Mouse (Mus musculus): ENCODE data around the gene Spata5. TPM values are rescaled to one million over a fixed set of nuclear protein-coding genes. Genes with fewer than 3 reads are reported as not detected.

Gene Spata5
- polyA plus RNA-seq, 1 experiment from 2014 or later: 36.1 TPM

DNA sequence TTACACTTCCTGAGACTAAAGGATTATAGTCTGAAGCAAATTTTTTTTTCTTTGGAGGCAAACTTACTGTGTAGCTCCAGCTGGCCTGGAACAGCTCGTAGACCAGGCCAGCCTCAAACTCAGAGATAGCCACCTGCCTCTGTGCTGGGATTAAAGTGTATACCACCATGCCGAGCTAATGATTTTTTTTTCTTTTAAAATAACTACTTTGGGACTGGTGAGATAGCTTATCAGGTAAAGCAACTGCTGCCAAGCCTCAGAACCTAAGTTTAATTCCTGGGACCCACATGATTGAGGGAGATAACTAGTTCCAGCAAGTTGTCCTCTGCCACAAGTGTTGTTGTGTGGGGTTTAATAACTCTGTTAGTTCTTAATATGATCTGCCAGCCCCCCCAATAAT lies 139.6 kb downstream of the Spata5 start:
- no peak overlapping the region for H3K4me2 ChIP-seq
- H3K9ac ChIP-seq: no peak overlapping the region
- H3K4me1 ChIP-seq: peaks cover 9% of the 10 kb centered on the region
- H3K9me3 ChIP-seq: no peaks in the 10 kb centered on the region
- ATAC-seq (ENCODE audit: insufficient number of reproducible peaks, low FRiP score, low TSS enrichment, low read depth): no peak
- no peak overlapping the region for H3K4me3 ChIP-seq
- H3K27me3 ChIP-seq: no peaks in the 10 kb centered on the region
- 75% methylated on average over 2 of the region's 2 CpGs for WGBS
- H3K27ac ChIP-seq: no peak overlapping the region
- no peaks in the 10 kb centered on the region for H3K36me3 ChIP-seq

DNA sequence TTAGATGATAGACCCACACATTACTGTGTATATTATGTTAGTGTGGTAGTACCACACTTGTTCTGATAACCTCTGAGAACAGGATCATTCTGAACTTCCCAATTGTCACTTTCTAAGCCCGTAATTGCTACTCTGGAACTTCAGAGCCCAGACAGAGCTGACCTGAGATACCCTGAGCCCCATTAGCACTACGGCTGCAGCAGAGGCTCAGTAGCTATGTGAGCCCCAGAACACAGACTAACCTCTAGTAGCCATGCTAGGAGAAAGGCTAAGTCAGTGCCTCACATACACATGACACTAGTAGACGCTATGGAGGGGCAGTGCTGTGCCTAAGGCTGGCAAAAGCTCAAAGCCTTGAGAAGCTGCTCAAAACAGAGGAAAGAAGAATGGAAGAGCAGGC lies 141.8 kb downstream of the Spata5 start:
- Histone ChIP-seq H3K9ac (no peak overlapping the region), H3K4me3 (no peak overlapping the region), H3K9me3 (no peaks in the 10 kb centered on the region), H3K36me3 (no peaks in the 10 kb centered on the region), H3K4me2 (no peak overlapping the region), H3K4me1 (peaks cover 3% of the 10 kb centered on the region; the same call in 1 of the 2 replicates), H3K27me3 (no peaks in the 10 kb centered on the region), H3K27ac (no peak overlapping the region)
- ATAC-seq (ENCODE audit: insufficient number of reproducible peaks, low FRiP score, low TSS enrichment, low read depth): no peak
- 85% methylated on average over 3 of the region's 3 CpGs for WGBS

DNA sequence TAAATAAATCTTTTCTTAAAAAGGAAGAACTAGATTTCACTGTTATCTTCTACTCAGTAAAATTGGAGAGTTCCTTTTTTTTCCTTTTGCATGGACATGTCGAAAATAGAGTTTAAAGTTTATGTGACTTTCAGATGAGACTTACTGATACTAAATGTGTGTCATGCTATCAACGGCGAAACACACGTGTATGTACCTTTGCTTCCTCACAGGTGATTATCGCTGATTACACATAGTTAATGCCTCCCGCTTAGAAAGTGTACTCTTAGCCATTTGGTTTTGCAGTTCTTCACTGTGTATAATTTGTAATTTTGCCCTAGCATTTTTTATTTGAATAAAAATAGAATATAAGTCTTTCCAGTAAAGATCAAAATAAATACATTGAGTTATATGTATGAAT lies 146.4 kb downstream of the Spata5 start:
- Histone ChIP-seq H3K36me3 (no peaks in the 10 kb centered on the region), H3K4me3 (no peak overlapping the region), H3K4me1 (peaks cover 8% of the 10 kb centered on the region; the same call in 1 of the 2 replicates), H3K27ac (no peak overlapping the region), H3K9ac (no peak overlapping the region), H3K27me3 (no peaks in the 10 kb centered on the region), H3K4me2 (no peak overlapping the region), H3K9me3 (no peaks in the 10 kb centered on the region)
- ATAC-seq (ENCODE audit: insufficient number of reproducible peaks, low FRiP score, low TSS enrichment, low read depth): no peak
- WGBS: 92% methylated on average over 6 of the region's 6 CpGs

DNA sequence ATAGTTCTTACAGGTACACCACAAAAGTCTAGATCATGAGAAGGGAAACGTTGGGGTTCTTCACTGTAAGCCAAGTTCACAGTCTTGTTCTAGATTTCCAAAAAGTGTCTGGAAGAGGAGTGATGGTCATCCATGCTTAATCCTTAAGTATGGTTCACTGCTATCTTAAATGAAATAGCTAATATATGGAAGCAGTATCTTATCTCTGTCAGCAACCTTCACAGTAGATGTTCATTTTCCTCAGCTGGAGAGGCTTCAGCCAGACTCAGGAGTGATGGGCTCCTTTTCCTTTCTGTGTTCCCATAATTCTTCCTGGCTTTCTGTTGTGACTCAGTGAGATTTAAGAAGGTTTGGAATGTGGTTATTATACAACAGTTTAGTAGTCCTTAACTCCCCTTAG lies 147.8 kb downstream of the Spata5 start:
- 83% methylated on average over 1 of the region's 1 CpGs for WGBS
- Histone ChIP-seq H3K9me3 (no peaks in the 10 kb centered on the region), H3K4me3 (no peak overlapping the region), H3K4me1 (peaks cover 12% of the 10 kb centered on the region; the same call in 1 of the 2 replicates), H3K36me3 (no peaks in the 10 kb centered on the region), H3K4me2 (no peak overlapping the region), H3K9ac (no peak overlapping the region), H3K27me3 (no peaks in the 10 kb centered on the region), H3K27ac (no peak overlapping the region)
- no peak for ATAC-seq (ENCODE audit: insufficient number of reproducible peaks, low FRiP score, low TSS enrichment, low read depth)

DNA sequence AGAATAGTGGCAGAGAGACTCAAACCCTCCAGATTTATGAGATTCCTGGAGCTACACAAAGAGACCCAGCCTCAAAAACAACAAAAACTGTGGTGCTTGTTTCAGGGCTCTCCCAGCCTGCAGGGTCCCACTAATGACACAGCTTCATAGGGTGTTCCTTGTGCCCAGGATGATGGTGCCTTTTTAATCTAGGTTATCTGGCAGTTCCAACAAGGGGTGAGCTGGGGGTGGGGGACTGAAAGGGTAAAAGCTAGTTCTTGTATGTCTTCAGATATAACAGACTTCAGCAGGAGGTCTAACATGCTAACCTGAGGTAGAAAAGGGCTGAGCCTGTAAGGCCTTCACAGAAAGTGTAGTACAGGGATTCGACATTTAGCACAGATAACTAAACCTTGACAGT lies 149.1 kb downstream of the Spata5 start:
- Histone ChIP-seq H3K27me3 (no peaks in the 10 kb centered on the region), H3K4me3 (no peak overlapping the region), H3K9ac (no peak overlapping the region), H3K4me1 (peaks cover 12% of the 10 kb centered on the region; the same call in 1 of the 2 replicates), H3K27ac (no peak overlapping the region), H3K4me2 (no peak overlapping the region), H3K9me3 (no peaks in the 10 kb centered on the region), H3K36me3 (no peaks in the 10 kb centered on the region)
- ATAC-seq (ENCODE audit: insufficient number of reproducible peaks, low FRiP score, low TSS enrichment, low read depth): no peak
- WGBS: 80% methylated on average over 1 of the region's 1 CpGs

DNA sequence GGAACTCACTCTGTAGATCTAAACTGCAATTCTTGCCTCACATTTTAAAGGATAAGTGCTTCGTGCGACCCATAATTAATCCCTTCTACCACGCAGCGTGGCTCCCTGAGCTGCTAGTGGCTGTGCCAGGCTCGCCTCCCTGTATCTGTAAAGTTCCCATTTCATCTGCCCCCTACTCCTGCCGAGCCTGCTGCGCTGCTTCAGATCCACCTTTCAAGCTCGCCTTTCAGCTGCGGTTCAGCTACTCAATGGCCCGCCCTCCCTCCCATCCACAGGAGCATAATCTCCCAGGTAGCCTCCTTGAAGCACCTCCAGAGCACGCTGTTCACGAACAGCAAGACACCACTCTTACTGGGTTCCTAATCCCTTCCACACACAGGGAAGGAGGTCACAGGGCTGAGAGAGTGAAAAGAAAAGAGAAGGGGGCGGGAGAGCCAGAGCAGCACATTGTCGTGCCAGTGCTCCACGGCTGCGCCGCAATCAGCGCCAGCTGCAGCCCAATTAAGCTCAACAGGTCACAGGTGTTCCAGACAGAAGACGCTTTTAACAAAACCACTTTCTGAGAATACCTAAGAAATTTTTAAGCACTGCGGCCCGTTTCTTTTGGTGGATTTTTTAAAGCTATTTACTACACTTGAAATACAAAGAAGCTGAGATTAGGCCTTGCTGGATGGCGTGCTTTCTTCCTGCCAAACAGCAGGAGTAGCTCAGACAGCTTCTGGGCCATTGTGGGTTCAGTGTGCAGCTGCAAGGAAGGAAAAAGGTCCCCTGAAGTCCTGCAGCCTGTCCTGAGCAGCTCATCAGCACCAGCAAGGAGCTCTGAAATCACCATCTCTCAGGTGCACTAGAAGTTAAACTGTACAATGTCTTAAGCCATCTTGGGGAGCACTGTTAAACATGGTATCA lies 150.2 kb downstream of the Spata5 start:
- peaks cover 12% of the 10 kb centered on the region; the same call in 1 of the 2 replicates for H3K4me1 ChIP-seq
- 30% methylated on average over 22 of the region's 22 CpGs for WGBS
- no peak for ATAC-seq (ENCODE audit: insufficient number of reproducible peaks, low FRiP score, low TSS enrichment, low read depth)
- H3K9me3 ChIP-seq: no peaks in the 10 kb centered on the region
- H3K4me3 ChIP-seq: no peak overlapping the region
- H3K9ac ChIP-seq: no peak overlapping the region
- H3K27me3 ChIP-seq: no peaks in the 10 kb centered on the region
- no peaks in the 10 kb centered on the region for H3K36me3 ChIP-seq
- H3K27ac ChIP-seq: peak overlapping the region; percentile 18; the same call in 1 of the 2 replicates
- no peak overlapping the region for H3K4me2 ChIP-seq

DNA sequence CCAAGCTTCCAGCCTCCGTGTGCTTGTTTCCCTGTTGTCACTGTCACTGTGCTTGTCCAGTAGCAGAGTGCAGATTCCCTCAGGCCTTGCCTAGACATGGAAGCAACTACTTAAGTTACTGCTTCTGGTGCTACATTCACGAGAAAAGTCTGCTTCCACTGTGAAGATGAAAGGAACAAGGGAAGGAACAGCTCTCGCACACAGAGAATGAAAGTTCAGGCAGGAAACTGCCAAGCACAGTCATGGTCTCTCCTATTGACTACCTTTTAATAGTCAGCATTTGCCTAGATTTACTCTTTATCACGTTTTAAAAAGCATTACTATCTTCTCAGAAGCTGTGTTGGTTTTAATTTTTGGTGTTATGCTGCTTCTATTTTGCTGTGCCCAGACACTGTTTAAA lies 151.9 kb downstream of the Spata5 start:
- Histone ChIP-seq H3K4me1 (peaks cover 12% of the 10 kb centered on the region; the same call in 1 of the 2 replicates), H3K9me3 (no peaks in the 10 kb centered on the region), H3K4me2 (no peak overlapping the region), H3K27ac (no peak overlapping the region), H3K4me3 (no peak overlapping the region), H3K36me3 (no peaks in the 10 kb centered on the region), H3K27me3 (no peaks in the 10 kb centered on the region), H3K9ac (no peak overlapping the region)
- ATAC-seq (ENCODE audit: insufficient number of reproducible peaks, low FRiP score, low TSS enrichment, low read depth): no peak
- WGBS: 35% methylated on average over 4 of the region's 4 CpGs

DNA sequence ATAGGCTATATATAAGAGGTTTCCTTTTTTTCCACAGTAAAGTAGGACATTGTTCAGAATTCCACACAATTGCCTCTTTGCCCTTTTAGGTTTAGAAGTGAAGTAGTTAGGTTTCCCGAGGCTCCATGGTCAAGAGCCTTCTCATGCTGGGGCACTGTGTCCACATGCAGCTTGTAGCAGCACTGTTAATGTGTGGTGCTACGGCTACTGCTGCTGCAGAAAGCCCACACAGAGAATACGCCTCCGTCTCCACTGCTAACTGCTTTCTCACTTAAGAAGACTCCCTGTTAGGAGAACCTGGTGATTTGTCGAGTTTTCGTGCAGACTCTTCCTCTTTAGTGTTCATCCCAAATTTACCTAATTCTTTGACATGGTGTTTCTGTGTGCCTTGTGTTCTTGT lies 152.4 kb downstream of the Spata5 start:
- WGBS: 84% methylated on average over 6 of the region's 6 CpGs
- H3K27me3 ChIP-seq: no peaks in the 10 kb centered on the region
- H3K9ac ChIP-seq: no peak overlapping the region
- no peaks in the 10 kb centered on the region for H3K36me3 ChIP-seq
- H3K4me3 ChIP-seq: no peak overlapping the region
- no peak overlapping the region for H3K4me2 ChIP-seq
- H3K4me1 ChIP-seq: peaks cover 12% of the 10 kb centered on the region; the same call in 1 of the 2 replicates
- no peaks in the 10 kb centered on the region for H3K9me3 ChIP-seq
- no peak for ATAC-seq (ENCODE audit: insufficient number of reproducible peaks, low FRiP score, low TSS enrichment, low read depth)
- H3K27ac ChIP-seq: no peak overlapping the region

DNA sequence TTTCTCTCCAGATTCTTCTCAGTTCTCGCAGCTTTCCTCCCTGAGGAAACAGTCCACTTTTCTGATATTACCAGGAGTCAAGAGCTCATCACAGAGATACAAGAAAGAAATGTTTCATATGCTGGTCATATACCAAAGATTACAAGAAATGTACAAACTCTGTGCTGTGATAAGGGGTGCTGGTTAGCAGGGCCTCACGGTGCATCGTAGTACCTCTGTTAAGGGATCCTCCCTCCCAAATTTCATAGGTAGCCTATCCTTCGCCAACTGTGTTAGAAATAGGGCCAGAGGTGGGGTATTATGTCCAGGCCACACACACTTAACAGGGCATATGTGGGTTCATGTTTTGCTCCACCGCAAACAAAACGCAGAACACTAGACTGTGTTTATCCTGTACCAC lies 157.1 kb downstream of the Spata5 start:
- no peak overlapping the region for H3K4me2 ChIP-seq
- no peak for ATAC-seq (ENCODE audit: insufficient number of reproducible peaks, low FRiP score, low TSS enrichment, low read depth)
- H3K9ac ChIP-seq: no peak overlapping the region
- no peaks in the 10 kb centered on the region for H3K27me3 ChIP-seq
- H3K36me3 ChIP-seq: peaks cover 14% of the 10 kb centered on the region
- no peak overlapping the region for H3K27ac ChIP-seq
- H3K4me3 ChIP-seq: no peak overlapping the region
- H3K9me3 ChIP-seq: no peaks in the 10 kb centered on the region
- H3K4me1 ChIP-seq: no peaks in the 10 kb centered on the region
- 96% methylated on average over 6 of the region's 6 CpGs for WGBS

DNA sequence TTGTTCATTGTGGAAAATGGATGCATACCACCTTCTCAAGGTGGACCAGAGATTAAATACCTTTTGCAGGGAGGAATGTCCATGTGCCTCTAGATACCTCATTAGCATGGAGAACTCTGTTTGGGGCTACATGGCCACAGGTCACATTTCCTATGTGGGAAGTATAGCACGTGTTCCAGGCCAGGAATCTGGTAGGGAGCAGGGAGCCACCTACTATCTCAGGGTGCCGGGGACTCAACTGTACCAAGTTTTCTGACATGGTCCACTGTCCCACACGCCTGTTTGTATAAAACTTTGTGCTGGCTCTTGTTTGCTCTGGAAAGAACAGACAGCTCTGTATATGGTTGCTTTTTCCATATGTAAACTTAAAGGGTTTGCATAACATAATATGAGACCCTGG lies 158.0 kb downstream of the Spata5 start:
- no peak overlapping the region for H3K4me3 ChIP-seq
- no peak for ATAC-seq (ENCODE audit: insufficient number of reproducible peaks, low FRiP score, low TSS enrichment, low read depth)
- H3K27me3 ChIP-seq: no peaks in the 10 kb centered on the region
- H3K27ac ChIP-seq: no peak overlapping the region
- no peak overlapping the region for H3K4me2 ChIP-seq
- peaks cover 14% of the 10 kb centered on the region for H3K36me3 ChIP-seq
- H3K4me1 ChIP-seq: no peaks in the 10 kb centered on the region
- H3K9me3 ChIP-seq: no peaks in the 10 kb centered on the region
- no peak overlapping the region for H3K9ac ChIP-seq
- 84% methylated on average over 3 of the region's 3 CpGs for WGBS

DNA sequence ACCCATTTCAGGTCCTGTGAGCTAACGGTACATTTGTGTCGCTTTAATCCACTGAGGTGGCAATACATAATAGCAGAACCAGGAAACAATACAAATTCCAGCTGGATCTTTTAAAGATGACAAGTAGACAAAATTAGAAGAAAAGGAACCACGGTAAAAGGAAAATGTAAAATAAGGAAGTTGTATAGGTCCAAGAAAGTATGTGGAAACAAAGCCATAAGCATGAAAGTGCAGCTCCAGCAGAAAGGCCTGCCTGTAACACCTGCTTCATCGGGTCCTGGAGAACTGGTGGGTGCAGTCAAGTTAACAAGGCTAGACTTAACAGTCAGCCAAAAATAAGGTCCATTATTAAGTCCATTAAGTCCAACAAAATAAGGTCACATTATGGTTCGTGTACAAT lies 164.9 kb downstream of the Spata5 start:
- H3K9ac ChIP-seq: no peak overlapping the region
- no peak overlapping the region for H3K4me2 ChIP-seq
- no peaks in the 10 kb centered on the region for H3K27me3 ChIP-seq
- no peak for ATAC-seq (ENCODE audit: insufficient number of reproducible peaks, low FRiP score, low TSS enrichment, low read depth)
- H3K36me3 ChIP-seq: peaks cover 7% of the 10 kb centered on the region
- H3K9me3 ChIP-seq: no peaks in the 10 kb centered on the region
- 65% methylated on average over 5 of the region's 5 CpGs for WGBS
- H3K4me1 ChIP-seq: peaks cover 13% of the 10 kb centered on the region
- no peak overlapping the region for H3K4me3 ChIP-seq
- H3K27ac ChIP-seq: no peak overlapping the region

DNA sequence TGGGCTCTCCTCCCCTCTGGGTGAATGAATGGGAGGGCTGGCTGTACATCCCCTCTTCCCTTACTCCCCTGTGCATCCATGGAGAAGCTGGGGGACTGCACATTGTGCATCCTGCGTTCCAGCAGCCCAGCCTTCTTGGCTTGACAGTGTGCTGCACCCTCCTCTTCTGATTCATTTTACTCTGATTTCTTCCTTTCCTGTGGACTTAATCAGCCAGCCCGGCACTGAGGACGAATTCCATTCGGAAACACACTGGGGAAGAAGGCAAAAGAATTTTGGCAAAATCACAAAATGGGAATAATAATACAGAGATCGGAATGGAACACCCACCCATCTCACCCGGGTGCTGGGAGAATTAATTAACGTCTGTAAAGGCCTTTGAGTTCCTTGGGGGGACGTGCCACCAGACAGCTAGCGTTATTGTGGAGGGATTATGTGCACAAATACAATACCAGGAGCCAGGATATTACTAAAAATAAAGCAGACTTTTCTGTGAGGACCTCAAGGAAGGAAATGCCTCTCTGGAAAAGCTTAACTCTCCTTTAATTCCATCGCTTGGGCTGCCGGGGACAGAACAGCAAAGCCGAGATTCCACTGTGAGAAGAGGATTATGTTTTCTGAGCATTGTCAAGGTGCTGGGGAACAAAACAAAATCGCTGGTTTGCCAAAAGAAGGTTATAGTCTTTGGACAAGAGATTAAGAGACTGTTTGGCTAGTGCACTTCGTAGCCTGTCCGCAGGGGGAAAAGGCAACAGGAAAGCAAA lies 166.5 kb downstream of the Spata5 start:
- no peak for ATAC-seq (ENCODE audit: insufficient number of reproducible peaks, low FRiP score, low TSS enrichment, low read depth)
- Histone ChIP-seq H3K4me1 (peaks cover 13% of the 10 kb centered on the region), H3K36me3 (no peaks in the 10 kb centered on the region), H3K4me2 (peak overlapping the region; percentile 31), H3K9me3 (no peaks in the 10 kb centered on the region), H3K27me3 (no peaks in the 10 kb centered on the region), H3K27ac (peak overlapping the region; percentile 84), H3K9ac (no peak overlapping the region), H3K4me3 (peak overlapping the region; percentile 3; the same call in 1 of the 2 replicates)
- WGBS: 15% methylated on average over 15 of the region's 15 CpGs
